Comparison of ENCODE assay signal across 21 mouse cellular contexts in the genomic region with DNA sequence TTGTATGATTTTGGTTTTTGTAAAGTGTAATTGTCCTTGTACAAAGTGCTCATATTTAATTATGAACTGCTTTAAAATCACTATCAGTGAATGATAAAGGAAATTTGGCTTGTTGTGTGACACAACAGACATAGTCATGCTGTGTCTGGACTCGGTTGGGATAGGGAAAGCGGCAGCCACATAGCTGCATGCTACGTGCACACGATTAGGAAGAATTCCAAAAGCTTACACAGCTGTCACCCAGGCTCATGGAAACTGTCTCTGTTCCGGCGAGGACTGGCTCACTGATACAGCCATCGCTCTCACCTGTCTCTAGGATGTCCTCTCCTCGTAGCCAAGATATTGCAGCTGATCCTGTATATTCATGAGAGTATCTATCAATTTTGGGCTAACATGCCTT. TPM values are rescaled to one million over a fixed set of nuclear protein-coding genes. Genes with fewer than 3 reads are reported as not detected.
A peak's percentile ranks its signal among the peaks of the same experiment; 100 is the strongest.
DNase-seq lines count a peak whose midpoint lies in the region; ATAC-seq and TF ChIP-seq lines count a peak whose summit lies in the region.
"Had no signal": no experiment of that assay in that cellular context is flagged by ENCODE, and none has a peak within 500 bp of the region (broad histone marks: within the 10 kb centered on the region; RNA-seq: fewer than 3 reads in every experiment).

No protein-coding gene starts in this region.

- no peak overlapping the region for H3K4me3 ChIP-seq in hindbrain, embryonic 15.5 days
- no peak overlapping the region for H3K4me3 ChIP-seq in hindbrain, embryonic 11.5 days (ENCODE audit: low read depth, low read length)
- H3K4me3 ChIP-seq: embryonic facial prominence, embryonic 15.5 days; erythroblast, embryonic 14.5 days; forebrain, embryonic 10.5 days; heart, embryonic 10.5 days had no signal

- ATAC-seq in hindbrain, embryonic 15.5 days (ENCODE audit: low FRiP score, low read depth): 0 out of 2 replicates have a peak, but pooled peaks have one; percentile 34
- ATAC-seq in hindbrain, embryonic 11.5 days (ENCODE audit: low FRiP score): no peak
- ATAC-seq: forebrain, embryonic 14.5 days; intestine, embryonic 16.5 days had no signal

- no peaks in the 10 kb centered on the region for H3K9me3 ChIP-seq in hindbrain, embryonic 15.5 days
- no peaks in the 10 kb centered on the region for H3K9me3 ChIP-seq in hindbrain, embryonic 11.5 days (ENCODE audit: control insufficient read depth, low read length)
- H3K9me3 ChIP-seq: embryonic facial prominence, embryonic 15.5 days; forebrain, embryonic 10.5 days; heart, embryonic 10.5 days had no signal

- no peak overlapping the region for H3K9ac ChIP-seq in hindbrain, embryonic 15.5 days
- H3K9ac ChIP-seq in hindbrain, embryonic 11.5 days (ENCODE audit: low read depth, low read length): no peak overlapping the region
- H3K9ac ChIP-seq: embryonic facial prominence, embryonic 15.5 days had no signal

- no peak for DNase-seq in hindbrain, embryonic 11.5 days (ENCODE audit: low spot score)
- DNase-seq in layer of hippocampus, adult 9-11 months: peak; percentile 9
- DNase-seq in layer of hippocampus, adult 9-10 months (ENCODE audit: low spot score): no peak
- DNase-seq in brain, adult 2 months (ENCODE audit: low read depth, low spot score): peak; percentile 23
- peak; percentile 11 for DNase-seq in brain, embryonic 14.5 days (ENCODE audit: low read depth)
- DNase-seq: adrenal gland, adult 2 months; adrenal gland, postnatal 25 days; cerebellum, adult 11 months; cerebellum, adult 9-11 months; embryo, embryonic 11 days; gastrocnemius, postnatal 10 days; heart, adult 18-20 months; heart, postnatal 10 days; heart, postnatal 4 days had no signal

- H3K4me1 ChIP-seq in hindbrain, embryonic 15.5 days (replicated peaks): 0 out of 2 replicates have a peak, but pooled peaks cover 3% of the 10 kb centered on the region
- H3K4me1 ChIP-seq in hindbrain, embryonic 11.5 days (replicated peaks; ENCODE audit: control insufficient read depth, insufficient read depth, low read length): no peaks in the 10 kb centered on the region
- H3K4me1 ChIP-seq: embryonic facial prominence, embryonic 15.5 days; forebrain, embryonic 10.5 days; heart, embryonic 10.5 days had no signal

- TF ChIP-seq CTCF in brain, embryonic 14.5 days (IDR thresholded peaks at IDR 0.05; ENCODE audit: borderline replicate concordance, extremely low read depth, insufficient read depth, insufficient read length): no peak

- H3K27ac ChIP-seq in hindbrain, embryonic 15.5 days (replicated peaks): no peak overlapping the region
- H3K27ac ChIP-seq in hindbrain, embryonic 11.5 days (ENCODE audit: low read depth, low read length): no peak overlapping the region
- H3K27ac ChIP-seq: embryonic facial prominence, embryonic 15.5 days; forebrain, embryonic 10.5 days; heart, embryonic 10.5 days had no signal

- H3K27me3 ChIP-seq in hindbrain, embryonic 15.5 days: no peaks in the 10 kb centered on the region
- H3K27me3 ChIP-seq in hindbrain, embryonic 11.5 days (ENCODE audit: control insufficient read depth, insufficient read depth, low read length): no peaks in the 10 kb centered on the region
- H3K27me3 ChIP-seq: embryonic facial prominence, embryonic 15.5 days had no signal

- WGBS in hindbrain, embryonic 15.5 days: 78% methylated on average over 8 of the region's 8 CpGs
- 95% methylated on average over 8 of the region's 8 CpGs for WGBS in hindbrain, embryonic 11.5 days

- no peak overlapping the region for H3K4me2 ChIP-seq in hindbrain, embryonic 15.5 days
- no peak overlapping the region for H3K4me2 ChIP-seq in hindbrain, embryonic 11.5 days (replicated peaks; ENCODE audit: low read depth, low read length)
- H3K4me2 ChIP-seq: embryonic facial prominence, embryonic 15.5 days had no signal

- no peak for TF ChIP-seq POLR2A in brain, embryonic 14.5 days (IDR thresholded peaks at IDR 0.05; ENCODE audit: borderline replicate concordance, extremely low read depth, insufficient read depth, insufficient read length, poor library complexity, severe bottlenecking)

- H3K36me3 ChIP-seq in hindbrain, embryonic 15.5 days: peaks cover 27% of the 10 kb centered on the region
- 0 out of 2 replicates have a peak, but pooled peaks cover 4% of the 10 kb centered on the region for H3K36me3 ChIP-seq in hindbrain, embryonic 11.5 days (ENCODE audit: control insufficient read depth, insufficient read depth, low read length)

RNA-seq across cellular contexts. Expression of a gene that starts 36.7 kb away (rescaled TPM):
- 63.0 and 70.9 TPM in 2 replicates for polyA plus RNA-seq in hindbrain, embryonic 15.5 days (2015; fragmentation: Nextera tagmentation; extraction: Ambion mirVana)
- 68.8 and 74.0 TPM in 2 replicates for polyA plus RNA-seq in hindbrain, embryonic 11.5 days (2014; fragmentation: Nextera tagmentation; extraction: Ambion mirVana)
- polyA plus RNA-seq in brain, embryonic 14.5 days (2012; rRNA removed): 113 and 137 TPM in 2 replicates

Comparison
In these comparisons a context has a peak if more than half of its experiments do, and no peak if none do; other contexts are left out.
1. DNase-seq: peak in layer of hippocampus, adult 9-11 months (single experiment), brain, adult 2 months (single experiment) and brain, embryonic 14.5 days (single experiment); none in hindbrain, embryonic 11.5 days (single experiment) and layer of hippocampus, adult 9-10 months (single experiment).